Mouse (Mus musculus) heart, postnatal 10 days (tissue): Measurements from ENCODE around the gene Notch2. TPM values are rescaled to one million over a fixed set of nuclear protein-coding genes. Genes with fewer than 3 reads are reported as not detected.
A peak's percentile ranks its signal among the peaks of the same experiment; 100 is the strongest.

Source experiments
- DNase-seq, 2 experiments: peaks; one replicate each; pipeline ENCODE4 v3.0.0; 2021
- intact Hi-C: fragments of 180-260 bp; cut with DNase I; formaldehyde crosslinking; loops from one replicate; pipeline ENCODE4 v1.15.1; 2025
- total RNA-seq, 2 experiments: library from RNA; stranded (reverse); gene quantifications; 2 replicates each; pipeline ENCODE4 v1.2.3; 2021

Notch2 gene
- total RNA-seq, 2 experiments from 2014 or later, result 28.2 to 31.0 TPM

GRCm38 (mm10) chr3:98025921-98026880 is 12.9 kb downstream of the Notch2 start:
- intact Hi-C loops, result loop anchor here (10.0 kb wide), 1 partner anchor 389 kb away; no protein-coding TSS in a partner anchor
- peak; percentile 76 to 82 for DNase-seq

DNA sequence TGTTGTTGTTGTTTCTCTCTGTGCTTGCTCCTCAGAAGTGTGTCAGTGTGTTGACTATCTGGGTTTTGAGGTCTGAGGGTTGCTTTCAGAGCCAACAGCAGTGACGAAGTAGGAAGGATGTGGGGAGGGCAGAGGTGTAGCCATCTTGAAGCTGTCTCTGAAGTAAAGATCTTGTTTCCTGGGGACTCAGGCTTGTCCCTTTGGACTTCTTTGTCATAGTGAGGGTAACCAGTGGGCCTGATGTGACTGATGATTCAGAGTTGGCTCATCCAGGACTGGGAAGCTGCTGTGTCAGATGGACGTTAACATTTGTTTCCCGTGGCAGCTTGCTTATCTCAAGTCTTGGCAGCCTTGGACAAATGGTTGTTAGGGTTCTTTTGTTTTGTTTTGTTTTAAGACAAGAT is 14.0 kb downstream of the Notch2 start:
- intact Hi-C loops, result loop anchor here (10.0 kb wide), 1 partner anchor 387 kb away; no protein-coding TSS in a partner anchor
- DNase-seq, result peak; percentile 63 to 71

- intact Hi-C loops, result loop anchor here (10.0 kb wide), 1 partner anchor 387 kb away; no protein-coding TSS in a partner anchor
Measured at GRCm38 (mm10) chr3:98028072-98028471, 14.7 kb downstream of the Notch2 start.

GRCm38 (mm10) chr3:98028936-98029335 is 15.6 kb downstream of the Notch2 start:
- intact Hi-C loops, result loop anchor here (10.0 kb wide), 1 partner anchor 386 kb away; no protein-coding TSS in a partner anchor
- no peak for DNase-seq

More at GRCm38 (mm10) chr3:98028072-98028471, 14.7 kb downstream of the Notch2 start:
- no peak for DNase-seq

DNA sequence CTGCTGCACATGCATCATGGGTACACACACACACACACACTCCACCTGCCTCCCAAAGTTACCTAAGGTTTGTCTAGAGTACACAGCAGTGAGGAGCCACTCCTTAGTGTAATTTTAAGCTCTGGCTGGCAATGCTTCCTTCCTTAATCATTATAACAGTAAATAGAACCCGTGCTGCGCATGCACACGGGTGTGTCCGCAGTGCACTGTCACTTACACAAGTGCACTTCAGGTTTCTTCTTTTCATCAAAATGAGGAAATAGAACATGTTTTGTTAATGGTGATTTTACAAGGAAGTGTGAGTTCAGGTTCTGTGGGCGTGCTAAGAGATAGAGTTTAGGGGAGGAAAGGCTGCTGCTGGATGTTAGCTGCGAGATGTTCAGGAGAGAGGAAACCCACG is 17.8 kb downstream of the Notch2 start:
- DNase-seq, result no peak
- intact Hi-C loops, result no loop called here

DNA sequence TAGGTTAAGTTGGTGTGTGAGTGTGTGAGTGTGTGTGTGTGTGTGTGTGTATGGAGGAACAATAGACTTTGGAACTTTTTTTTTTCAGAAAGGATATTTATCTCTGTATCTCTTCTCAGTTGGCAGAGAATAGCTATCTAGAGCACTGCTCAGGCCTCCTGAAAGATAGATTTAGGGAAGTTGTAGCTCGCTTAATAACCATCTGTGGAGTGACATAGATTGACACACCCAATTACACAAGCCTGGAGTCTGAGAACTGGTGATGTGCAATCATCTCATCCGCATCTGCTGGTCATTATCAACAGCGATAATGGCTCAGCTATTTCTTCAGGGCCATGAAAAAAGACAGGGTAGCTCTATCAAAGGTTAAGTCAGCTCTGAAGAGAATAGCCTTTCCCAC is 18.9 kb downstream of the Notch2 start:
- intact Hi-C loops, result no loop called here
- DNase-seq, result no peak

DNA sequence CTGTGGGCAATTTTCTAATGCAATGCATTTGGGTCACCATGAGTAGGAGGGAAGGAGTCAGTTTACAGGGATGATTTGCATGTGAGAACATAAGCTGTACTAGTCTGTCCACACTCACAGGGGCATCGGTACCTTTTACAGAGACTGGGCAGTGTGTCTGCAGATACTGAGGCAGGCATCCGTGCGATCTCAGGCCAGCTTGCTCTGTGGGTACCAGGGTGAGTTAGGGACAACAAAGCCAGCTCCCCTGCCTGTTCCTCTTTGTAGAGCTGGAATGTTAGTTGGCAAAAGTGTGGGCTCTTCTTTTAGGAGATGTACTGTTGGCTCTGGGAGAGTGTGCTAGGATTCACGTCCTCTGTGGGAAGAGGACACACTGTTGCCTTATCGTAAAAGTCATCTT is 19.6 kb downstream of the Notch2 start:
- no peak for DNase-seq
- intact Hi-C loops, result no loop called here

GRCm38 (mm10) chr3:98034622-98035593 is 21.6 kb downstream of the Notch2 start:
- intact Hi-C loops, result loop anchor here (5.0 kb wide), 1 partner anchor 103 kb away; no protein-coding TSS in a partner anchor
- no peak for DNase-seq

DNA sequence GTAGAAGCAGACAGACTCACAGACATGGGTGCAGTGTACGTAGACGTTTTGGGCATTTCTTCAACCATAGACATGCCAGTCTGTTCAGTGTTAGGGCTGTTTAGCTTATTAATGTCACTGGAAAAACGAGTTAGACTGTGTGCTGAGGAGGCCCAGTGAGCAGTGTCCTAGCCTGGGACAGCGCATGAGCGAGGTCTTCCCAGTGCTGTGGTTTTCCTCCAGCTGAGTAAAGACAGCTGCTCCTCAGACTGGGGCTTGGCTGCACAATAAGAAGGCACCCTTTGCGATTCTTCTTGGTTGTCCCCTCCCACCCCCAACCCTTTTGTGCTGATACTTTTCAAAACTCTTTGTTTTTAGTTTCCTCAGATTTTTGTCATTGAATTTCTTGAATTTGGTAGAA is 22.8 kb downstream of the Notch2 start:
- no peak for DNase-seq
- intact Hi-C loops, result loop anchor here (5.0 kb wide), 1 partner anchor 104 kb away; no protein-coding TSS in a partner anchor

- intact Hi-C loops, result loop anchor here (5.0 kb wide), 1 partner anchor 105 kb away; no protein-coding TSS in a partner anchor
- no peak for DNase-seq
Measured at GRCm38 (mm10) chr3:98037151-98037550, 23.8 kb downstream of the Notch2 start.

DNA sequence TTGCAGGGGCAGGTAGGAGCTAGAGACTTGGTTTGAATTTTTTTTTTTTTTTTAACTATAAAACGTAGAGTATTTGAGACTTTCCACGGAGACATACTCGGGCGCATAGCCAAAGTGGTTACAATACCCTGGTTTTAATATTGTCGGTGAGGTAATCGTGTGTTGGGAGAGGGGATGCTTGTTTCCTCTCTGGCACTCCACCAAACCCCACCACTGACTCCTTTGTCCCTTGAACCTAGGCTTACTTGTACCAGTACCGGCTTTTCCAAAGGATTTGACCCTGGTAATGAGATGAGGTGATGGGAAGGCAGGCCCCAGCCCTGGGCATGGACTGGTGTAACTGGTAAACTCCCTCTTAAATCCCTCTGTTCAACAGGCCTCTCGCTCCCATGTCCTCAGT is 25.3 kb downstream of the Notch2 start:
- intact Hi-C loops, result loop anchor here (5.0 kb wide), 1 partner anchor 106 kb away; no protein-coding TSS in a partner anchor
- DNase-seq, result no peak

DNA sequence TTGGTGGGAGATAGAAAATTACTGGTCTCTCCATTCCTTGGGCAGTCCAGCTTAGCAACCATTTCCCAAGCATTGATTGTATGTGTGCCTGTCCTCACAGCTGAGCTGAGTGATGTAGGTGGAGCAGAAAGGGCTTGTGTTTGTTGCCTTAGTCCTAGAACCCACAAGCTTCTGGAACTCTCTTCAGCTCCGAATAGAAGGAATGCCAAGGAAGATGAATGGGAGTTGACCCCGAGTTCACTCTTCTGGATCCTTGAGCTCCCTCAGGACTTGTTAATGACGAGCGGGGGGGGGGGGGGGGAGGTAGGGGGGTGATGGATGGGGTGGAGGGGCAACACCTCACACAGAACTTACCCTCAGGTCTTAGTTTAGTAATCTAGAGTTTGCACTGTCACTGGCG is 25.9 kb downstream of the Notch2 start:
- no peak for DNase-seq
- intact Hi-C loops, result loop anchor here (5.0 kb wide), 1 partner anchor 107 kb away; no protein-coding TSS in a partner anchor

- no peak for DNase-seq
- intact Hi-C loops, result loop anchor here (5.0 kb wide), 1 partner anchor 108 kb away; no protein-coding TSS in a partner anchor
Measured at GRCm38 (mm10) chr3:98039666-98040456, 26.5 kb downstream of the Notch2 start.

DNA sequence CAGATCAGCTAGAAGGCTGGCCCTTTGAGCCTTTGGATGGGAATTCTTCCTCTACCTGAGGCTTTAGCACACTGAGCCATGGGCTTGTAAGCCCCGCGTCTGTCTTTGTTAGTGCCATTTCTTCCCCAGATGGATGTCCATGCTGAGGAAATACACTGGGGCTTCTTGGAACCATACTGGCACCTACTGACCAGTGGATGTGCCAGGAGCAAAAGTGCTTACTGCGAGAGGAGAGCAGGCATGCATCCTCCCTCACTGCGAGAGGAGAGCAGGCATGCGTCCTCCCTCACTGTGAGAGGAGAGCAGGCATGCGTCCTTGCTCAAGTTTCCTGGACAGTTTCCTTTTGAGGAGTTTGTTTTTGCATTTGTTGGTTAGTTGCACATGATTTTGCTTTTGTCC is 27.5 kb downstream of the Notch2 start:
- intact Hi-C loops, result no loop called here
- DNase-seq, result peak in 1 of 2 experiments; percentile 47

DNA sequence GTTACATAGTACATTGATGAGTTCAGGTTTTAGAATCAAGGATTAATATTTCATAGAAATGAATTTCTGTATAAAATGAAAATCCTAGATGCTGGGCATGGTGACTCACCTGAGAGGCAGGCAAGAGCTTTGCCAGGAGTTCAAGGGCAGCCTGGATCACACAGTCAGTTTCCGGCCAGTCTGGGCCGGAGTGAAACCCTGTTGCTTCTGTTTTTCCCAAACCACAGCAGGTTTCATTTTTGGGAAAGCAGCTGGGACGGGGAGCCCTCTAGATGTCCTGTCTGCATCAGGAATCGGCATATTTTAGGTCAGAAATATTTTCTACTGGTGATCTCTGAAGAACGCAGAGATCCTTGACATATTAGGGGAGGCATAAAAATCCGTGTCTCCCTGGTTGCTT is 29.0 kb downstream of the Notch2 start:
- DNase-seq, result no peak
- intact Hi-C loops, result no loop called here

- DNase-seq, result peak; percentile 78 to 82
- intact Hi-C loops, result no loop called here
Measured at GRCm38 (mm10) chr3:98042955-98043456, 29.7 kb downstream of the Notch2 start.

GRCm38 (mm10) chr3:98043669-98044068 is 30.3 kb downstream of the Notch2 start:
- intact Hi-C loops, result no loop called here
- no peak for DNase-seq

DNA sequence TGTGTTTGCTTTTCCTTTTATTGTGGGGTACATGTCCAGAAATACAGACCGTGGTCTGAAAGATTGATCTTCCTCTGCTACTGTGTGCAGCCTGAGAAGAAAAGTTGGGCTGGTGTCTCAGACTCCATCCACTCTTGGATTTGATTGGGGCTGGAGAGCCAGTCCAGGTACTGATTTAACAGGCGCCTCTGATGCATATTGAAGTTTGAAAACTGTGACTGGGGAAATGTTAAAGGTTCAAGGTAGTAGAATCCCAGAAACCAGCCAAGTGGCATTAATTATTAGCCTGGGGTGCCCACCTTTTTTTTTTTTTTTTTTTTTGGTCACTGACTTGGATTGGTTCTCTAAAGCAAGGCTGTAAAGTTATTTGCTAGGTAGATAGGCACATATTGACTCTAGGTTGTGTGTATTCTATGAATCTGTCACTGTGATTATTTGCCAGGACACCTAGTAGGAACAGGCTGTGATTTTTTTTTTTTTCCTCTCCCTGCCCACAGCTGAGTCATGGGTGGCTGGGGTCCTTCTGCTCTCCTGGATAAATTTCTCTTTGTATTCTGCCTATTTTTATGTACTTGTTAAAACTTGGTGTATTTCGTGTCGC is 31.5 kb downstream of the Notch2 start:
- intact Hi-C loops, result no loop called here
- no peak for DNase-seq
